Mouse (Mus musculus) layer of hippocampus, postnatal 10 days (tissue): Measurements from ENCODE around the gene Efcab9. TPM values are rescaled to one million over a fixed set of nuclear protein-coding genes. Genes with fewer than 3 reads are reported as not detected.

Experiments
- DNase-seq, 2 experiments: peaks; one replicate each; pipeline ENCODE4 v3.0.0; 2021; ENCODE audit warnings: low spot score in 2 of 2
- total RNA-seq, 2 experiments: library from RNA; stranded (reverse); gene quantifications; 2 replicates each; pipeline ENCODE4 v1.2.3; 2021

The Efcab9 gene
- total RNA-seq, 2 experiments from 2014 or later = 0.89 to 1.2 TPM

DNA sequence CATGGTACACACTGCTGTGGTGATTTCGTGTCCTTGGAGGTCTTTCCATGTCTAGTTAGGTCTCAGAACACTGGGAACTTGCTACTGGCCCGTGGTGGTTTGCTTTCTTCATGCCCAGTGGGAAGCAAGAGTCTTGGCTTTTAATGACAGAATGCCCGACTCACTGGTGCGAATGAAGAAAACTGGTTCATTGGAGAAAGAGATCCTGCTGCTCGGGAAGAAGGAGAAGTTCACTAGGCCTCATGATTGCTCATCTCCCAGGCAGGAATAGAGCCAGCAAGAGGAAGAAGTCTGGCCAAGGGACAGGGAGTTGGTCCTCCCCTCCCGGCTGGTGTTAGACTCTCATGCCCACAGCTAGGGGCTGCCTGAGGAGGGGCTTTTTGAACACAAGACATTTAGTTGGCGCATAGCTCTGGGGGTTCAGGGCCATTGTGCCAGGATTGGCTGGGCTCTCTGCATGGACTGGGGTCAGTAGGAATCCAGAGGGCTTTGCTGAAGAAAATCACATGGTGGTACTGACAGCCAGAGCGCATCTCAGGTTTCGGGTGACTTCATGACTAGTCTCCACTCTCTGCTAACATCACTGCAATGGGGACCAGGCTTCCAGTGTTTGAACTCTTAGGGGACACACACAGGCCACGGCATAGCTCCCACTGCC is 24.6 kb upstream of the Efcab9 start:
- DNase-seq = no peak

DNA sequence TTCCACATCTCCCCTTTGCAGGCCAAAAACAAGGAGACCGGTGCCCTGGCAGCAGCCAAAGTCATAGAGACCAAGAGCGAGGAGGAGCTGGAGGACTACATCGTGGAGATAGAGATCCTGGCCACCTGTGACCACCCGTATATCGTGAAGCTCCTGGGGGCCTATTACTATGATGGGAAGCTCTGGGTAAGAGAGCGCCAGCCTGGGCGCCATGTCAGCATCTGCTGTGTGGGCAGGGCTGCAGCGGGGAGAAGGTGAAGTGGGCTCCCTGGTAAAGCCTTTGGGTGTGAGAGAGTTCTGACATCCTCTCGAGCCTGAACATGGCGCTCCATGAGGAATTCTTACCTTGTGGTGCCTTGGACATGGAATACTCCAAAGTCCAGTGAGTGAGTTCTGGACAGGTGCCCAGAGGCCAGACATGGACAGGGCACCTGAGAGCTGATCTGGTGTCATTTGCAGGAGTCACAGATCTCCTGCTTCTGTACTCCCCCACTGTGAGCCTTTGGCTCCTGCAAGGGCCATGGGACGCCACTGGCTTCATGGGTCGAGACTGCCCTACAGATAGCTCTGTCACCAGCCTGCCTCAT is 23.3 kb upstream of the Efcab9 start:
- DNase-seq = no peak

DNA sequence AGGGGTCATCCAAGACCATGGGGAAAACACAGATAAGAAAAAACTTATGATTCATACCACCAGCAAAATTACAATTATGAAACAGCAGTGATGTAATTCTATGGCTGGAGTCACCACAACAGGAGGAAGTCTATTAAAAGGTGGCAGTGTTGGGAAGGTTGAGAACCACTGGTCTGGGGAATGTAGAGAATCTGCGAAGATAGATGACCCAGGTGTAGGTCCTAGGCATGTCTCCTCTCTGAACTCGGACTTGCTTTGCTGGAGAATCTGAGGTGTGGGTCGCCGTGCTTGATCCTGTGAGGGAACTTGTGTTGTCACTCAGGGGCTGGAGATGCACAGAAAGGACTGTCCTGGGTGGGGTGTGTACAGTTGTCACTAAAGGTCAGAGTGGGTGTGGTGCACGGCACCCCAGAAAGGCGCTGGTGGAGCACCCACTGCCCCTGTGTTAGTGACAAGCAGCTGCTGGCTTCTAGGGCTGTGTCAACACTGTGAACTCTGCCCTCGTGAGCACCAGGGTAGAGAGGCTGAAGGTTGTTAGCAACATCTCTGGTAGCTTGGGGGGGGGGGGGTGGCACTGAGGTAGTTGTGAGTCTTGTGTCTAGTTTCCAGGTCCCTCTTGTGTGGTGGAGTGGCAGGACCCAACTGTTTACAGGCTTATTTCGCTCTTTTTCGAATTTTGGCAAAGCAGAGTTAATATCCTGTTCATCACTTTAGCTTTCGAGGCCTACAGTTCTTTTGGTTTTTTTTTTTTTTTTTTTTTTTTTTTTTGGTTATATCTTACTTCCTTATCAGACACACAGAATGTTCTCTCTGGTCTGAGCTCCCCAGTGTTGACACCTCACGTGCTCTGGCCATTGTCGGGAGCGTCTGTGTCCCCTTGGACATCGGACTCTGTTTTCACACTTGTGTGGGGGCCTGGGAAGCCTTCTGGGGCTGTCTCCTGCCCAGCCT is 22.5 kb upstream of the Efcab9 start:
- DNase-seq = no peak

DNA sequence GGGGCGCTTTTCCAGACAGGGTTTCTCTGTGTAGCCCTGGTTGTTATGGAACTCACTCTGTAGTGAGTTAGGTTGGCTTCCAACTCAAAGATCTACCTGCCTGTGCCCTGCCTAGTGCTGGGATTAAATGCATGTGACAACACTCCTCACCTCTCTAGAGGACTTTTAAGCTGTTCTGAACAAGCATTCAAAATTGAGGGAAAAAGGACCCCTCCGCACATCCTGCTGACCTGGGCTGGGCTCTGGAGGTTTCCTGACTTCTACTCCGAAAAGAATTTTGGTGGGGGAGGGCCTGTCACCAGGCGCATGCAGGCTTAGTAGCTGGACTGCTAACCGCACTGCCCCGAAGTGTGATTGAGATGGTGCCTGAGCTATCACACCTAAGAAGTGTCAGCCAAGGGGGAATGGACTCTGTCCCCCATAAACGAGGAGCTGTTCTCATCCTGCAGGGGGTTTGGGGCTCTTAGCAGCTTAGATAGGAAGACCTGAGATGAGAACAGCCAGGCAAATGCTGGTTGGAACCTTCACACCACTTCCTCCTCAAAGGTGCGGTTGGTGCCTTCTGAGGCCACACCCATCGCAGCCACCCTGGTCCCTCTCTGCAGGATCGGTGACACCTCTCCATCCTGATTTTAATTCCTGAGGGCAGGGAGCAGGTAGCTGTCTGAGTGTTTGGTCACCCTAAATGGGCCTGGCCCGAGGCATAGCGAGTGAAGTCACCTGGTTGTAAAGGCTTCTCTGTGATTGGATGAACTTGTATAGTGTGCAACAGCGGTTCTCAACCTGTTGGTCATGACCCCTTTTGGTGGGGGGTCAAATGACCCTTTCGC is 21.6 kb upstream of the Efcab9 start:
- DNase-seq = no peak

DNA sequence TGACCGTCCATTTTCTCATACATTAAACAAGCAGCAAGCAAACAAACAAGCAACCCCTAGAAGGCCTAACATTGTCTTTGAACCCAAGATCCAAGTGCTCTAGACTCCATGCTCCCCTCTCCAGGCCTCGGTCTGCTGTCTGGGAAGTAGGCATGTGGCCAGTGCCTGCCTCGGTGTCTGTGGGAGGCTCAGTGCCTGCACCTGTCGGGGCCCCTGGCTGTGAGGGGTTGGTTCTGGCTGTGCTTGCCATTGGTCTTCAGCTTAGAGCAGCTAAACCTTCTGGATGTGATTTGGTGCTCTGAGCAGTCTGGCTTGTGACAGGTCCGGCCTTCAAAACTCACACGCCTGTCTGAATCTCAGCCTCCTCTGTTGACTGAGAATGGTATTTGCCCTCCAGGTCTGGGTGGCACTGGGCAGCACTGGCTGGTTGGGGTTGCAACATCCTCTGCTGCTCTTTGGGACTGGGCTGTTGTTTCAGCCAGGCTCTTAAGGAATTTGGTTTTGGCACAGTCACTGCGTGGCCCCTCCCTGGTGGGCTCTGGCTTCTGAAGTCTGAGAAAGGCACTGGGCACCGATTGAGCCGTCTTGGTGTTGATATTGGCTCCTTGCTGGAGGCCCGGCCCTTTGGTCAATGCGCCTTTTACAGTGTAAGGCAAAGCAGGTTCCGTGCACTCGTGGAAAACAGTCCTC is 20.7 kb upstream of the Efcab9 start:
- DNase-seq = no peak

DNA sequence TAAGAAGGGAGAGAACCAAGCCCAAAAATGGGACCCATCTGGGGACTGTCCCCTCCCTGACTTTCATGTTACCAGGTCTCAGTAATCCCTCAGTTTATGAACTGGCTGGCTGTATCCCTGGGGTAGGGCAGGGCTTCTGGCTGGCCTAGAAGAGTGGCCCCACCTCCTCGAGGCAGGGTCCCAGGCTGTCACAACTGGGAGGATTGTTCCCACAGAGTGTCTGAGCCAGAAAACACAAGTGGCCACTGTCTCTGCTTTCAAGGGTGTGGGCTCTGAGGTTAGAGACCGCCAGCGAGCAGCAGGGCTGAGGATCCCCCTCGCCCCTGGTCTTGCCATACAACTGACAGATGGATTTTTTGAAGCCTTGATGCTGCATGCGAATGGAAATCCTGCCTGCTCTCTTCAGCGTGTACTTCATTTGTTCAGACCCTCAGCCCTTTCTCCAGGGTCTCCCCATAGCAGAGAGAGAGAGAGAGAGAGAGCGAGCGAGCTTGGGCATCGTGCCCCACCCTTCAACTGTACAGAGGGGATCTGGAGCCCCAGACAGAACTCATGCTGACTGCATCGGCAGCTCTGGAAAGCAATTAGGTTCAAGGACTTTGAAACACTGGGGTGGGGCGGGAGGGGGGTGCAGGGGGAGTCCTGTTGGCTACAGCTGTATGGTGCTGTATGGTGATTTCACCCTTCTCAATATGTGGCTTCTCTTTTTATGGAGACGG is 19.9 kb upstream of the Efcab9 start:
- DNase-seq = peak in 1 of 2 experiments; percentile 42

DNA sequence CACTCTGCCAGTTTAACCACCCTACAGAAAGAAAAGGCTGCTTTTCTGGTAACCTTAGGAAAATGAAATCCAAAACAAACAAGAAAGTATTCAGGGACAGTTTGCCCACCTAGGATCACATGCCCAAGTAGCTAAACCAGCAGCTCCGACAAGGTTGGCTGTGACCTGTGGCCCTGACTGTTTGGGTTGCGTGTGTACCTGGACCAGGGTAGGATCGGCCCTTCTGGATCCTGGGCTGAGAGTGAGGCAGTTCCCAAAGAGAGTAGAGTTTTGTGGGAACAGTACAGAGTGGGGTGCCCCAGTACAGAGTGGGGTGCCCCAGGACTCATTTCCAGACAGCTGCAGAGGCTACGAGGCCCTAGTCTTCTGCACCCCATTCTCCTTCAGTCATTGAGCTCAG is 19.2 kb upstream of the Efcab9 start:
- no peak for DNase-seq

DNA sequence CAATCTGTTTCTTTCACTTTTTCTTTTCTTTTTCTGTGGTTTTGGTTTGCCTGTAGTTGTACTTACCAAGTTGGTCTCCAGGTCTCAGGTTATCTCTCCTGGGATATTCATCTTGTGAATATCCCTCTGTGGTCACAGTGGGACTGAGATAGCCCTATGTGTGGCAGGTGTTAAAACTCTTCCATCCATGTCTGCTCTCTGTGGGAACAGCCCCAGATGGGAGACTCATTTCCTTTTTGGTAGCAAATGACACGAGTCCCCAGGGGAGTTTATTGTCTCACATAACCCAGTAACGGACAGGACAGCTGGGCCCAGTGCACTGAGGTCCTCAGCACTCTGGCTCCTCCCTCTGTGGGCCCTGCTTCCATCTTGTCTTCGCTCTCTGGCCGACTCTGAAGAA is 18.2 kb upstream of the Efcab9 start:
- no peak for DNase-seq

DNA sequence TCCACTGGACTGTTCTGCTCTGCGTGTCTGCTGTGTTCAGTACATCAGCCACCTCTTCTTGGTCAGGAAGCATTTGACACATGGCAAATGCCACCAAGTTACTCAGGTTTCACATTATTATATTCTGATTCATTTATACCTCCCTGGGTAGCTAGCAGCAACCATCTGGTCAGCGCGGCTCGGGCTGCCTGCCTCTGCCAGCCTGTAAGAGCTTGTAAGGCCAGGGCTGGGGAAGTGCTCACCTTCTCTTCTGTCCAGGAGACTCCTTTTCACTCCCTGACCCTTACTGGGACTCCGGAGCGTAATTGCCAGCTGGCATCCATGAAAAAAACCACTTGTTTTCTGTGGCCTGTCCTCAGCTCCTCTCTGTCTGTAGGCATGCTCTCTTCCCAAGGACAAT is 17.4 kb upstream of the Efcab9 start:
- no peak for DNase-seq

DNA sequence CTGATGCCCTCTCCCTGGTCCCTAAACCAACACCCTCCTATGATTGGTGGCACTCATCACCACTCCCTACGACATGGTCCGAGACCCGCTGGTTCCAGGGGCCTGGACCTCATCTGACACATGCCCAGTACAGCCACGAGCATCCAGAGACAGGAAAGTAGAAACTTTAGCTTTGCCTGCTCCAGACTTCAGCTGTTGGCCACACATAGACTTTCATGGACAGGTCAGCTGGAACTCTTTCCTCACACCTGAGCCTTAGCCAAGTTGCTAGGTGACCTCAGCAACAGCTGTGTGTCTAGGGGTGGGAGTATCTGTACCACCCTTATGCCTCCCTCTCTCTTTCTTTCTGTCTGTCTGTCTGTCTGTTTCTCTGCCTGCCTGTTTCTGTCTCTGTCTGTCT is 16.4 kb upstream of the Efcab9 start:
- no peak for DNase-seq

DNA sequence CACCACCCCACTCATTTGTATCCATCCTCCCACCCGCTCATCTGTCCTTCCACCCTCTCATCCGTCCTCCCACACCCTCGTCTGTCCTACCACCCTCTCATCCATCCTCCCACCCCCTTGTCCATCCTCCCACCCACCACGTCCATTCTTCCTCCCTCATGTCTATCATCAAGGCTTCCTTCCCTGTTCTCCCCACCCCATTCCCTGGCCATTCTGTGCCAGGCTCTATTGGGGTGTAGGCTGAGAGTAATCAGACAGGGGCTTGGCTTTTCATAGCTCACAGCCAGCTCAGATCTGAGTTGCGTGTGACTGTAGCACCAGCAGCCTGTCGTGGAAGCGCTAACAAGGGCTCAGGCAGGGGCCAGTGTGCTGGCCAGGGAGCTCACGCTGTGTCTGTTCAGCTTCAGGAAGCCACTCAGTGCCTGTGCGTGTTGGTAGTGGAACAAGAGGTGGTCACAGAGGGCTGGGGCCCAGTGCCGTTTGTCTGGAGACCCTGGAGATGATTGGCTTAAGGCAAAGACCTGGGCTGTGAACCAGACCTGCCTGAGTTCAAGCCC is 15.6 kb upstream of the Efcab9 start:
- DNase-seq = no peak

DNA sequence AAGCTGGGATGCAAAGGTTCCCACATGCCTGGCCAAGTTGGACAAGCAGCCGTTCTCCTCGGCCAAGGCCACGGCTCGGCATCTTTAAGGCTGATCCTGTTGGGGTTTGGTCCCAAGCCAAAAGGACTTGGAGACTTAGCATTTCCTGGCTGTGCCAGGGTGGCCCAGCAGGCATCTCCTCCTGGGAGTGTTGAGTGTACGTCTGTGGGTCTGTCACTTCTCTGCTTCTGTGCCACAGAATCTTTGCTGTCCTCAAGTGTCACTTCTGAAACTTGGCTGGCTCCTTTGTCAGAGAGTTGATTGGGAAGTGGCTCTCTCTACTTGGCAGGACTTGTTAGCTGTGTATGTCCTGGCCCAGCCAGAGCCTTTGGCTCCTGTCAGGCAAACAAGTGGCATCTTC is 14.6 kb upstream of the Efcab9 start:
- no peak for DNase-seq

DNA sequence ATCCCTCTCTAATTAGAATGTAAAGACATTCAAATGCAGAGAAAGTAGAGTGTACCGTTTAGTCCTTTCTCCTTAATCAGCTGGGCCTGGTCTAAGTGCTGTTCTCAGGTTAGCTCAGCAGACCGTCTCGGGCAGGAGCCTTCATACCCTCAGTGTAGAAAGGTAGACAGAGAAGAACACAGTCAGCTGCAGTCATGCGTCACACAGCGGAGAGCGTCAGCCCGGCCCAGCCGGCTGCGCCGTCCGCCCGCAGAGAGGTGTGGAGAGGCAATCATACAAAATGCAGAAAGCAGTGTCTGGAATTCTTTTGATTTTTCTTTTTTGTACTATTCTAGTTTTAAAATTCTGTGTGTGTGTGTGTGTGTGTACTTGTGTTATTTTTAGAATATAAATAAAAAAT is 13.7 kb upstream of the Efcab9 start:
- DNase-seq = no peak

DNA sequence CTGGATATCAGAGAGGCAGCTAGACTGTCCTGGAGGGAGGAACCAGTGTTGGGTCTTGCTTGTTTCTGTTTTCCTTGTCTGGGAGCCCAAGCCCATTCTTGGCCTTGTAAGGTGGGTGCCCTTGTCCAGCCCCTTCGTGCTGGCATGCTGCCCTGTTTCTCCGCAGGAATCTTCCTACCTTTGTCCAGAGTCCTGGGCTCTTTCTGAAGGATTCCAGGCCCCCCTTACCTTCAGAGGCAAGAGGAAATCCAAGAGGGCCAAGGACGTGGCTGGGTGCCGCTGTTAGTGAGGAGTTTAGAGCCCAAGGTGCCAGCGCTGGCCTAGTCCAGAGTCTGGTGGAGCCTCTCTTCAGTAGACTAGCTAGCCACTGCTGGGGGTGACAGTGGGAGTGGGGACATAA is 12.6 kb upstream of the Efcab9 start:
- DNase-seq = no peak

DNA sequence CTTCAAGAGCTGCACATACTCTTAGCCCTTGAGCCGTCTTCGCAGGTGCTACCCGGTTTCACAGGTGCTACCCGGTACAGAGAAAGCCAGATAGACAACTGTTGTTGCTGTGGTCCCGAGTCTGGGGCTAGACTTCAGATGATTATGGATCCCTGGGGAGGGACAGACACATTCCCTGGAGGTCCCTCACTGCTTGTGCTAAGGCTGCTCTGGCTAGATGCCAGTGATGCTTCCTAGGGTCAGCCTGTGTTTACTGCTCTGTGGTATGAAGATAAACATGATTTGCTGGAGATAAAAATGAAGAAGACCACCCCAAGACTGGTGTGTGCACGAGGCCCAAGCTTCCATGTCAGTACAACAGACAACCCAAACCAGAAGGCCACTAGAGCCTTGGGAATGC is 12.2 kb upstream of the Efcab9 start:
- no peak for DNase-seq

DNA sequence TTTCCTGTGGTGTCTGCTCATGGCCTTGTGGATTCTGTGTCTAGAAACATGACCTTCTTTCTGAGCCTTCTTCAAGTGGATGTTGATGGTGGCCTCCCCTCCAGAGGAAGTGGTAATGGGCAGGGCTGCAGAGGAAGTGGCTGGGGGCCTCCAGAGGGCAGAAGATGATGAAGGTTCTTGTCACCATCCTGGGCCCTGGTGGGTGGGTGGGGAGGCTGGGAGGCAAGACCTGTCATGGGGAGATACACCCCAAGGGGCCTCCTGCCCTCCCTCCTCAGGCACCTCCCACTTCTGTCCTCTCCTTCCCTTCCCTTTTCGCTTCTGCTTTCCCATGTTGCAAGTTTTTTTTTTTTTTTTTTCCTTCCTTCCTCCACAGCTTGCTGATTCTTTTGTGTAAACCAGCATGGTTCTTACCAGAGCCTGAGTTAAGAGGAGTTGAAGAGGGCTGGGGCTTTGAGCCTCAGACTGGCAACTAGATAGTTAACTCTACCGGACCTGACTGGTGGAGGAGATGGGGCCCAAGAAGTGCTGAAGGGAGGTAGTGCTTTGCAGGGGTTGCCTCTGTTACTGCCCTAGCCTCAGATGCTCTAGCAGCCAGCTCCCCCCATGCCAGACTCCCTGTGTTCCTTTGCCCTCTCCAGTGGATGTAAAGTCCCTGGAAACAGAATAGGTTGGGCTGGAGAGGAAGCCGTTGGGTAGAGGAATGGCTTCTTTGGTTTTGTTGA is 11.0 kb upstream of the Efcab9 start:
- DNase-seq = no peak

DNA sequence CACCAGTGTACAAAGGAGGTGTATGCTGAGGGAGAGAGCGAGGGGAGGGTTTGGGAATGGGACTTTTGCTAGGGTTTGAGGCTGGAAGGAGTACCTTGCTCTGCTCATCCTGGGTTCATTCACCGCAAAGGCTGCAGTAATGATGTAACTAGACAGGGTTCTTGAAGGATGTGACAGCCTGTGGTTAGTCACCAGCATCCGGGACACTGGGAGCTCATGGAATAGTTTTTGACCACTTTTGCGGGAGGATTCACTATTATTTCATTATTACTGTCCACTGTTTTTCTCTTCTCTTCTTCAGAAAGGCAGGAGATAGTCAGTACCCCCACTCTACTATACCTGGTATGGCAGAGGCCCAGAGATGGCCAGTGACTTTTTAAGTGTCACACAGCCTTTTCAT is 10.3 kb upstream of the Efcab9 start:
- DNase-seq = no peak

DNA sequence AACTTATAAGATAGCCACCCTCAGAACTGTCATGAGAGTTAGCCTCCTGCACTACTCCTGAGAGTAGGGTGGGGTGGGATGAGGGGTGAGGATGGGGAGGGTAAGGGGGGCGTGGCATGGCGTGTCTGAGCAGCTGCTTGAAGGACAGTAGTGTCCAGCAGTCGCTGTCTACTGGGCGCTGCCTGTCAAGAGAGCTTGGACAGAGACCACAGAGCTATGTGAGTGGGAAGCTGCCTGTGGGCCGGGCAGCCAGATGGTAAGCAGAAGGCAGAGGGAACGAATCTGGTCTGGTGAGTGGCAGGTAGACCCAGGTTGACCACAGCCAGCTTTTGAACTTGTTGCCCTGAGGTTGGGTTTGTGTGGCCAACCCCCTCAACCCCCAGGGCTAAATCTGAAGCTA is 8.6 kb upstream of the Efcab9 start:
- DNase-seq = no peak

DNA sequence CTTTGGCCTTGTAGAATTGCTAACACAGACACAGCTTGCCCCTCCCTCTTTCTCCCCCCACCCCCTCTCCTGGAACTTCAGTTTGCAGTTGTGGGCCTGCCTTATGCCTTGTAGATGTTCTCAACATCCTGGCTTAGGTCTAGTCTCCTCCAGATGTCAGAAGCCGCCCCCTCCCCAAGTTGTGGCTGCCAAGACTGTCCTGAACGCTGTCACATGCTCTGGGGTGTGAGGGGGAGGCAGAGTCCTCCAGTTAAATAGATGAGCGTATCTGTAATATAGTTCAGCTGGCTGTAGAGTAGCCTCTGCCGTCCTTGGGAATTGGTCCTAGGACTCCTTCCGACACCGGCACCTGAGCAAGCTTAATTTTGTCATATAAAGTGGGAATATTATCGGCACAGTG is 7.8 kb upstream of the Efcab9 start:
- no peak for DNase-seq
